Mouse (Mus musculus) thymus, adult 2 months (tissue): ENCODE measurements around the gene Sh3bp4. TPM values are rescaled to one million over a fixed set of nuclear protein-coding genes. Genes with fewer than 3 reads are reported as not detected.

ENCODE experiments used
- DNase-seq: peaks from one replicate; pipeline ENCODE4 v3.0.0; 2021
- H3K27ac ChIP-seq: fragments of 200-500 bp; 2 replicates; pipeline ENCODE4 v1.5.1; 2012; ENCODE audit warnings: low read length, control low read depth; ENCODE audit not compliant: control insufficient read depth, insufficient read depth
- H3K27me3 ChIP-seq: fragments of 200-500 bp; 2 replicates; pipeline ENCODE4 v1.6.1; 2012; ENCODE audit warnings: mild to moderate bottlenecking, low read length, moderate library complexity, mixed read lengths; ENCODE audit not compliant: control insufficient read depth, insufficient read depth
- H3K36me3 ChIP-seq: fragments of 200-500 bp; 2 replicates; pipeline ENCODE4 v1.6.1; 2012; ENCODE audit warnings: mild to moderate bottlenecking, low read length, moderate library complexity; ENCODE audit not compliant: control insufficient read depth, insufficient read depth
- H3K4me1 ChIP-seq: fragments of 200-500 bp; replicated peaks from 2 replicates; pipeline ENCODE4 v1.6.1; 2012; ENCODE audit warnings: low read length; ENCODE audit not compliant: control insufficient read depth, insufficient read depth
- H3K4me3 ChIP-seq: fragments of 200-500 bp; 2 replicates; pipeline ENCODE4 v1.5.1; 2012; ENCODE audit warnings: mild to moderate bottlenecking, low read length, control low read depth, moderate library complexity; ENCODE audit not compliant: control insufficient read depth, insufficient read depth
- CTCF ChIP-seq: fragments of 200-500 bp; IDR thresholded peaks from 2 replicates; pipeline ENCODE4 v1.5.1; 2012; ENCODE audit warnings: mild to moderate bottlenecking, control low read depth, low read length, moderate library complexity, borderline replicate concordance; ENCODE audit not compliant: control insufficient read depth, poor library complexity, insufficient read depth; ENCODE audit errors: extremely low read depth
- POLR2A ChIP-seq: fragments of 200-500 bp; IDR thresholded peaks from 2 replicates; pipeline ENCODE4 v1.6.1; 2012; ENCODE audit warnings: mild to moderate bottlenecking, low read length, control low read depth, moderate library complexity; ENCODE audit not compliant: control insufficient read depth, poor library complexity, insufficient read depth; ENCODE audit errors: extremely low read depth
- WGBS: fragments of 180-500 bp; shearing (Covaris S2); methylation state at CpG from one replicate; pipeline ENCODE4 v1.1.7; 2018; 5-methylcytosine and 5-hydroxymethylcytosine counted together
- polyA plus RNA-seq: library from polyadenylated mRNA; depleted of rRNA; stranded (reverse); fragments of >200 nt; gene quantifications from 2 replicates; pipeline ENCODE4 v1.2.3, GENCODE M21; 2012

The Sh3bp4 gene
- polyA plus RNA-seq, 1 experiment, result 9.1 TPM

DNA sequence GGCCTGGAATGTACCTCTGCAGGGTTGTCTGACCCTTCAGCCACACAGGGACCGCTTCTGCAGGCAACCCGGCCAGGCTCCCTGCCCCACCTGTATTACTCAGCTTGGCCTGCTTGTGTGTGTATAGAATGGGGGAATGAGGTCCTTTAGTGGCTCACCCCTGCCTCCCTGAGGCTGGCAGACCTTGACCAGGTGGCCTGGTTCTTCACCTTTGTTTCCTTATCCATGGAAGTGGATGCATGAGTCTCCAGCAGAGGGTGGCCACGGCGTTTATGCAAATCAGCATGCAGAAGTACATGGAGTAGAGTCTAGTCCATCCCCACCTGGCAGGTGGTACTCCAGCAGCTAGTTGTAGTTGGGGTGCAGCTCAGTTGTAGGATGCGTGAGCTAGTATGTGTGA lies 48.6 kb downstream of the Sh3bp4 start:
- H3K27ac ChIP-seq, result no peak overlapping the region
- no peaks in the 10 kb centered on the region for H3K36me3 ChIP-seq
- no peaks in the 10 kb centered on the region for H3K27me3 ChIP-seq
- H3K4me3 ChIP-seq, result no peak overlapping the region
- DNase-seq, result no peak
- 93% methylated on average over 5 of the region's 5 CpGs for WGBS
- TF ChIP-seq POLR2A, result no peak
- no peak for TF ChIP-seq CTCF
- H3K4me1 ChIP-seq, result no peaks in the 10 kb centered on the region

DNA sequence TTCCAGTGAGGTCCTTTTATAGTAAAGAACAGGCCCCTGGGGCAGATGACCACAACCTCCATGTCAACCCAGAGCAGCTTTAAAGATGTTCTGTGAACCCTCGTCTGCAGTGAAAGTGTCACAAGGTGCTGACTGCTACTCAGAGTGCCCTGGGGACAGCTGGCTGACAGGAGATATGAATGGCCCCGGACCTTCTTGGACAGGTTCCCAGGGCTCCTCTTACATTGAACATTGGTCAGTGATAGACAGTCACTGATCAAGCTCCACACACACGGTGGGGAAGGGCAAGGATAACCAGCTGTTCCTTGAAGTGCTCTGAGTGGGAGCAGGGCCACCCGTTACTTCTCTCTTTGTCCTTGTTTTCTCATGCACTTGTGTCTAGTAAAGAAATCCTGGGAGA lies 50.1 kb downstream of the Sh3bp4 start:
- TF ChIP-seq POLR2A, result no peak
- no peak for TF ChIP-seq CTCF
- 90% methylated on average over 4 of the region's 4 CpGs for WGBS
- no peak overlapping the region for H3K27ac ChIP-seq
- no peaks in the 10 kb centered on the region for H3K4me1 ChIP-seq
- H3K36me3 ChIP-seq, result no peaks in the 10 kb centered on the region
- no peaks in the 10 kb centered on the region for H3K27me3 ChIP-seq
- no peak for DNase-seq
- H3K4me3 ChIP-seq, result no peak overlapping the region

DNA sequence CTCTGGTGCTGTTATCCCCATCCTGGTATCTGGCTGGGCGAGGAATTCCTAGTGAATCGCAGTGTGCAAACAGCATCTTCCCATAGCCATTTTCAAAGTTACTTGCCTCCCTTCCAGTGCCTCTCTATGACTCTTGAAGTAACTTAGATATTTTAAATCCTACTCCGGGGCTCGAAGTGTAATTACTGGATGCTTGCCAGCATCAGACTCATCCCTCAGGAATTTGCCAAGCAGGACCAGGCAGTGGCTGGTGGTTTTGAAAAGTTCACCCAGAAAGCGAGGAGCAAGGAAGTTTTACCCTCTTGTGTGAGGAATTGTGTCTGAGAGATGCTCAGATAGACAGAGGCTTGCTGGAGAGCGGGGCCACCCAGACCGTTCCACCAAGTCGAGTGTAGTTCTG lies 51.3 kb downstream of the Sh3bp4 start:
- H3K4me1 ChIP-seq, result no peaks in the 10 kb centered on the region
- H3K27ac ChIP-seq, result no peak overlapping the region
- no peak overlapping the region for H3K4me3 ChIP-seq
- no peaks in the 10 kb centered on the region for H3K36me3 ChIP-seq
- no peak for TF ChIP-seq POLR2A
- 91% methylated on average over 8 of the region's 8 CpGs for WGBS
- no peaks in the 10 kb centered on the region for H3K27me3 ChIP-seq
- no peak for DNase-seq

DNA sequence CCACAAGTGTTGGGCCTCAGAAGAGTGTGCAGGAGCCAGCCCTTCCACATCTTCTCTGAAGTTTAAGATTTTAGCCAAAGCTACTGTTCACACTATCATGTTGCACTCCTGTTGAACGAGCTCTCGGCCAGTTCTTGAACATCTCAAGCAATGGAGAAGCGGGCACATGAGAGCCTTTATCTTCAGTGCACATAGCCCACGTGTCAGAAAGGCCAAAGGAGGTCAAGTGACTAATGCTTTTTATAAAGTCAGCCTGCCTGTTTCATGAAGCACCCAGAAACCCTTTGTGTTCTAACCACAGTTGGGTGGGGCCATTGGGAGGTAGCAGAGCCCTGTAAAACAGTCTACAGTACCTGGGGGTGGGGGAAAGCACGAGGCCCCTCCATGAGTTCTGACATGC lies 52.2 kb downstream of the Sh3bp4 start:
- Histone ChIP-seq H3K4me3 (no peak overlapping the region), H3K36me3 (no peaks in the 10 kb centered on the region), H3K4me1 (no peaks in the 10 kb centered on the region), H3K27me3 (no peaks in the 10 kb centered on the region), H3K27ac (no peak overlapping the region)
- no peak for DNase-seq
- TF ChIP-seq CTCF (no peak), POLR2A (no peak)
- WGBS, result 82% methylated on average over 5 of the region's 5 CpGs

DNA sequence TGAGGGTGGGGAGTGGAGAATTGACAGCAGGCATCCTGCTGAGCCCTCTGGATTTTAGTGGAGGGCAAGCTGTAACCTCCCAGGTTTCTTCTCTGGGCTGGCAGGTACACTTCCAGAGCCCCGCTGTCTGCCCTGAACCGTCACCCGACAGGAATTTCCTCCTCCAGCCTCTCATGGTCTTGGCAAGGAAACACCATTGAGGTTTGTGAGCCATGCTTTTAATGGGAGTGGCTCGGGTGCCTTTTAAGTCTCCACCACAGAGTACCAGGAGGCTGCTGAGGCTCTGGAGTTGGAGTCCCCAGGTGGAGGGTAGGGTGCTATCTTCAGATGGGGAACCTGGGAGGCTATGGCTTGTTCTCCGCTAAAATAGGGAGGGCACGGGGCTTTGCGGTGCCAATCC lies 53.9 kb downstream of the Sh3bp4 start:
- Histone ChIP-seq H3K4me3 (no peak overlapping the region), H3K27me3 (no peaks in the 10 kb centered on the region), H3K27ac (no peak overlapping the region), H3K4me1 (no peaks in the 10 kb centered on the region), H3K36me3 (no peaks in the 10 kb centered on the region)
- 76% methylated on average over 7 of the region's 7 CpGs for WGBS
- DNase-seq, result no peak
- TF ChIP-seq POLR2A (no peak), CTCF (no peak)

DNA sequence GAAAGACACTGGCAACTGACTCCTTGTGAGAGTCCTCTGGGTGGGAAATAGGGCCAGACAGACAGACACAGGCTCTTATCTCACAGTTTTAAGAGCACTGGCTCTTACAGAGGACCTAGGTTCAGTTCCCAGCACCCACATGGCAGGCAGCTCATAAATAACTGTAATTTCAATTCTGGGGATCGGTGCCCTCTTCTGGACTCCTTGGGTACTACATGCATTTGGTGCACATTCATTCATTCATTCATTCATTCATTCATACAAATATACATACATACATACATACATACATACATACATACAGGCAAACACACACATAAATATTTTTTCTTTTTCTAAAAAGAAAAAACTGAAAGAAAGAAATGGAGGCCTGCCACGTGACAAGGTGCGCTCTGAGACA lies 56.9 kb downstream of the Sh3bp4 start:
- no peak for DNase-seq
- TF ChIP-seq POLR2A, result no peak
- no peak for TF ChIP-seq CTCF
- over 99% methylated on average over 3 of the region's 3 CpGs for WGBS
- H3K27me3 ChIP-seq, result no peaks in the 10 kb centered on the region
- no peak overlapping the region for H3K4me3 ChIP-seq
- H3K36me3 ChIP-seq, result no peaks in the 10 kb centered on the region
- peaks cover 11% of the 10 kb centered on the region for H3K4me1 ChIP-seq
- no peak overlapping the region for H3K27ac ChIP-seq

DNA sequence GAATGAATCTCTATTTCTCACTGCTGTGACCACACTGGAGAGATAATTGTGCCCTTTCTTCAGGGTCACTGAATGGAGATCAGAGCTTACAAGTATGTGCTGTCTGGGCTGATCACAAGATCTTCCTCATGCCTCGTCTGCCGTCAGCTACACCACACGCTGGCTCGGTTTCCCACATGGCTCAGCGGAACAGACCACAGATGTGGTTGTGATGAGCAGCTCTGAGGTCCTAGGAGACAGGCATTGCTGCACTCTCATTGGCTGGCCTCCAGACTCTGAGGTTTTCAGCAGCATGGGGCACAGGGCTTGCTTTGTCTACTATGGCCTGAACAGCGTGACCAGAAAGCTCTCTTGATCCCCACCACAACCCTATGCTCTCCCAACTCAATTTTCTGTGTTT lies 60.2 kb downstream of the Sh3bp4 start:
- DNase-seq, result no peak
- Histone ChIP-seq H3K36me3 (no peaks in the 10 kb centered on the region), H3K27ac (no peak overlapping the region), H3K4me3 (no peak overlapping the region), H3K27me3 (no peaks in the 10 kb centered on the region), H3K4me1 (peaks cover 11% of the 10 kb centered on the region)
- no peak for TF ChIP-seq CTCF
- TF ChIP-seq POLR2A, result no peak
- WGBS, result 8% methylated on average over 6 of the region's 6 CpGs
